Mouse (Mus musculus) heart, adult 2 months (tissue): ENCODE measurements around the gene Dguok.

ENCODE experiments used
- CTCF ChIP-seq: fragments of 200-600 bp; IDR thresholded peaks from 2 replicates; pipeline ENCODE4 v1.8.1; 2022; ENCODE audit warnings: antibody characterized with exemption, mild to moderate bottlenecking, moderate library complexity
- EP300 ChIP-seq: fragments of 200-500 bp; IDR thresholded peaks from 2 replicates; pipeline ENCODE4 v1.6.1; 2011; ENCODE audit warnings: low read depth, low read length, control low read depth; ENCODE audit not compliant: insufficient read depth

DNA sequence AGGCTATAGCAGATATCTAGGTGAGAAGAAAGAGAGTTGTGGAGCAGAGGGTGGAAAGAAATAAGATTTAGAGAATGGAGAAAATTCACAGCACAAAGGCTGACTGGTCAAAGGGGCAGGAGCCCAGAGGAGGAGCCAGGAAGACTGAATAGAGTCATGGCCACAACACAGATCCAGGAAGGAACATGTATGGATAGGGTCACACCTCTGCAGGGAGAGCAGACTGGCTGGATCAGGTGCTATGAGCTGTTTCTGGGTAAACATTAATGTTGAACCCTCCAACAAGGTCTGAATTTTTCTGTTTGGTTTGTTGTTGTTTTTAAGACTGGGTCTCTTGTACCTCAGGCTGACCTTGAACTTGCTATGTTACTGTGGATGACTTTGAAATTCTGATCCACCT is 42.8 kb downstream of the Dguok start:
- TF ChIP-seq CTCF (no peak), EP300 (no peak)
